Mouse (Mus musculus) intestine, embryonic 14.5 days (tissue): ENCODE measurements at regions not wholly inside any gene's neighbourhood (a gene's known extent, or its start where the extent isn't known, plus 50 kb on each side); places are given as distances from the start of the nearest gene placed in this dataset.

Source experiments
- ATAC-seq: fragments of 200-750 bp; cut with Nextera tagmentation; replicated peaks from 2 replicates; pipeline ENCODE4 v1.8.0; 2017; ENCODE audit warnings: low read depth, moderate number of reproducible peaks, moderate TSS enrichment, moderate library complexity; ENCODE audit not compliant: low FRiP score, low TSS enrichment
- DNase-seq: peaks from one replicate; pipeline ENCODE4 v3.0.0-alpha.2; 2018; ENCODE audit warnings: low spot score
- H3K27ac ChIP-seq: fragments of 300-500 bp; sonication (generic); 2 replicates; pipeline ENCODE4 v1.5.1; 2014; ENCODE audit warnings: low read depth, mild to moderate bottlenecking, control low read depth
- H3K27me3 ChIP-seq: fragments of 300-500 bp; sonication (generic); replicated peaks from 2 replicates; pipeline ENCODE4 v1.6.1; 2014; ENCODE audit warnings: low read length, control low read depth; ENCODE audit not compliant: control insufficient read depth, insufficient read depth
- H3K36me3 ChIP-seq: fragments of 300-500 bp; sonication (generic); 2 replicates; pipeline ENCODE4 v1.6.1; 2014; ENCODE audit warnings: low read length, control low read depth; ENCODE audit not compliant: control insufficient read depth, insufficient read depth
- H3K4me1 ChIP-seq: fragments of 300-500 bp; sonication (generic); replicated peaks from 2 replicates; pipeline ENCODE4 v1.6.1; 2014; ENCODE audit warnings: low read length, control low read depth, mixed read lengths; ENCODE audit not compliant: control insufficient read depth, insufficient read depth
- H3K4me2 ChIP-seq: fragments of 300-500 bp; sonication (generic); 2 replicates; pipeline ENCODE4 v1.6.1; 2014; ENCODE audit warnings: low read length
- H3K4me3 ChIP-seq: fragments of 300-500 bp; sonication (generic); 2 replicates; pipeline ENCODE4 v1.5.1; 2014; ENCODE audit warnings: low read depth, low read length, control low read depth, mixed read lengths
- H3K9ac ChIP-seq: fragments of 300-500 bp; sonication (generic); 2 replicates; pipeline ENCODE4 v1.6.1; 2014; ENCODE audit warnings: mild to moderate bottlenecking, low read length
- H3K9me3 ChIP-seq: fragments of 300-500 bp; sonication (generic); 2 replicates; pipeline ENCODE4 v1.6.1; 2016; ENCODE audit warnings: low read length, control low read depth; ENCODE audit not compliant: control insufficient read depth
- WGBS: fragments of 180-500 bp; shearing (Covaris S2); extraction: QIAGEN DNeasy Blood & Tissue Kit; methylation state at CpG from one replicate; pipeline ENCODE4 v1.1.7; 2014; 5-methylcytosine and 5-hydroxymethylcytosine counted together

DNA sequence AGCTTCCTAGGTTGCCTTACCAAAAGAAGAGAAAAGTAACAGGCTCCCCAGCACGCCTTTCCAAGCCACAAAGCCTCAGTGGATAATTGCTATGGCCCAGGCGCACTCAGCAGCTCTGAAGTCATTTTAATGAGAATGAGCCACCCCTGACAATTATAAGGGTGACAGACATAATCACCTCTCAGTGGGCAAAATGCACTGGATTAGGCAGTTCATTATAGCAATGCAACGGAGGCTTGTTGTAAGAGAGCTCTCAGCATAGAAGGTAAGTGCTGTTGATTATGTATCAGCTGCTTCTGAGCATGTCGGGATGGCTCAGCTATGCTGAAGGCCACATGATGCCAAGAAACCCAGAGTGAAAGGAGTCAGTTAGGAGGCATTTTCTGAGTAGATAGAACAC is 181.4 kb downstream of the Edem1 start:
- Histone ChIP-seq H3K9ac (no peak overlapping the region), H3K27me3 (no peaks in the 10 kb centered on the region), H3K4me1 (no peaks in the 10 kb centered on the region), H3K27ac (no peak overlapping the region), H3K4me2 (no peak overlapping the region), H3K4me3 (no peak overlapping the region), H3K9me3 (no peaks in the 10 kb centered on the region), H3K36me3 (no peaks in the 10 kb centered on the region)
- DNase-seq (no peak), ATAC-seq (no peak)
- WGBS = 75% methylated on average over 4 of the region's 4 CpGs

DNA sequence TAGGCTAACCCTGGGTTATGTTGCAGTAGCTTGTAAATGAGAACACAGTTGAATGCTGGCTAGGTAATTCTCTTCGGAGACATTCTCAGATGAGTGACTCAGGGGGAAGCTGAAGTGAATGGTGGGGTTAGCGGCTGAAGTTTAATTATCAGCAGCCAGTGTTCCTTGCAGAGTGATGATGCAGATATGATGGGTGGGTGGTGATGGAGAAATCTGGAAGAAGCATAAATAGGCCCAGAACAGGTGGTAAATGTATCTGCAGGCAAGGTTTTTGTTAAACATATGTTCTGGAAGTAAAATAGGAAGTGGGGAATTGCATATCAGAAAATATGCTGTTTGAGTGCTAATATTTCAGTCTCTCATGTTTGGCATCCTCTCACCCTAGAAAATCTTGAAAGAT is 191.3 kb downstream of the Edem1 start:
- H3K4me1 ChIP-seq = no peaks in the 10 kb centered on the region
- DNase-seq (no peak), ATAC-seq (no peak)
- no peak overlapping the region for H3K27ac ChIP-seq
- no peak overlapping the region for H3K4me3 ChIP-seq
- WGBS = 95% methylated on average over 2 of the region's 2 CpGs
- H3K27me3 ChIP-seq = no peaks in the 10 kb centered on the region
- no peak overlapping the region for H3K4me2 ChIP-seq
- H3K9me3 ChIP-seq = no peaks in the 10 kb centered on the region
- no peak overlapping the region for H3K9ac ChIP-seq
- H3K36me3 ChIP-seq = no peaks in the 10 kb centered on the region
